Mouse (Mus musculus): Measurements from ENCODE around the gene Hmgb1. TPM values are rescaled to one million over a fixed set of nuclear protein-coding genes. Genes with fewer than 3 reads are reported as not detected.
A peak's percentile ranks its signal among the peaks of the same experiment; 100 is the strongest.

Hmgb1 gene
- total RNA-seq, 2 experiments from 2014 or later = 236 to 264 TPM

DNA sequence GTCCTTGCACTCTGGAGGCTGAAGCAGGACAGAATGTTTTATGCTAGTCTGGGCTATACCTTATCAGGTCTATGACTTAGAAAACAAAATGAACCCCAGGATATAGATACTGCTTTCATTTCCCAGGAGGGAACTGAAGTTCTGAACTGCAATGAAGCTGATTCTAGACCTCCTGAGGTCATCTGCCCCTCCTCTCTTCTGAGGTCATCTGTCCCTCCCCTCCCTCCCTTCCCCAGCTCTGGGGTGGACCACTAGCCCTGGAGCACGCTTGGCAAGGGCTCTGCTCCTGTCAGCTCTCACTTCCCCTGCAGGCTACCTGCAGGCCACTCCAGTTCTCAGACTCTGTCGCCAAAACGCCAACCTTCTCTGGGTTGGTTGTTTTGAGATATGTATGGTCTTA, 84.2 kb downstream of the Hmgb1 start:
- DNase-seq = no peak

- DNase-seq = no peak
Measured at GRCm38 (mm10) chr5:149099009-149099408, 85.3 kb downstream of the Hmgb1 start.

DNA sequence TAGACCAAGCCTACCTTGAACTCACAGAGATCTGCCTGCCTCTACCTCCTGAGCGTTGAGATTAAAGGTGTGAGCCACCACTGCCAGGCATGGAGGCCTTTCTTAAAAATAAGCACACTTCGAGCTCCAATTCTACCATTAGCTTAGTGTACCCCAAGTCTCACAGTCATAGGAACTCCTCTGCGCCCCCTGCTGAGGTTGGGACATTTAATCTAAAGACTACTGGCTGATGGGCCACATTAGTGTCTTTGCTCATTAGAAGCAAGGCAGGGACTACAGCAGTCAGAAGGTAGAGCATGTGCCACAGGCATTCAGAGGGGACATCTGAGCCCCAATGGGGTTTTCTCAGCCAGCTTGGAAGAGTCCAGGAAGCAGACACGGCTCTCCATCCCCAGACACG, 86.4 kb downstream of the Hmgb1 start:
- DNase-seq = no peak

GRCm38 (mm10) chr5:149096284-149096683, 88.0 kb downstream of the Hmgb1 start:
- DNase-seq = no peak

DNA sequence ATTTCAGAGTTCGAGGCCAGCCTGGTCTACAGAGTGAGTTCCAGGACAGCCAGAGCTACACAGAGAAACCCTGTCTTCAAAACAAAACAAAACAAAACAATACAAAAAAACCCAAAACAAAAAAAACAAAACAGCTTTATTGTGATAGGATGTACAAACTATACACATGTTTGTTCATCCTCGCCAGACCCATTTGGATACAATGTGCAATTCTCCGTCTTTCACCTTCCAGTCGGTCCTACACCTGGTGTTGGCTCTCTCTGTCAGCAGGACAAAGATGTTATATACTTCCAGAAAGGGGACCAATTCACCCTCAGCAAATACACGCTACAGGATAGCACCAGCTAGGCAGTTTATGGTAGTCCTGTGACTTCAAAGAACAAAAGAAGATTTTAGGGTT, 91.4 kb downstream of the Hmgb1 start:
- no peak for DNase-seq

DNA sequence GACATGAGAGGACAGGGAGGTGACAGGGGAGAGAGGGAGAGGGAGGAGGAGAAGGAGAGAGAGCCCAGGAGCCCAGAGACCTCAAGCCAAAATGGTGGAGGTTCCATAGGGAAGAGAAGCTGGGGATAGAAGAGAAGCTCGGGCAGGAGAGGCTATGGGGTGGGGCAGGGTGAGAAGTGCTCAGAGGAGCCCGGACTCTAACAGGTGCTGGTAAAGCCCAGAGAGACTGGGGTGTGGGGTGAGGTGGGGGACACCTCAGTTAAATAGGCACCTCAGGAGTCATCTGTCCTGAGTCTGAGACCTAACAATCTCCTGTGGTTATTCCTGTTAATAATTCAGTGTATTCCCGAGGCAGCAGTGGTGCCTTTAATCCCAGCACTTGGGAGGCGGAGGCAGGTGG, 91.8 kb downstream of the Hmgb1 start:
- DNase-seq = no peak

- no peak for DNase-seq
Measured at GRCm38 (mm10) chr5:149091256-149091655, 93.0 kb downstream of the Hmgb1 start.

DNA sequence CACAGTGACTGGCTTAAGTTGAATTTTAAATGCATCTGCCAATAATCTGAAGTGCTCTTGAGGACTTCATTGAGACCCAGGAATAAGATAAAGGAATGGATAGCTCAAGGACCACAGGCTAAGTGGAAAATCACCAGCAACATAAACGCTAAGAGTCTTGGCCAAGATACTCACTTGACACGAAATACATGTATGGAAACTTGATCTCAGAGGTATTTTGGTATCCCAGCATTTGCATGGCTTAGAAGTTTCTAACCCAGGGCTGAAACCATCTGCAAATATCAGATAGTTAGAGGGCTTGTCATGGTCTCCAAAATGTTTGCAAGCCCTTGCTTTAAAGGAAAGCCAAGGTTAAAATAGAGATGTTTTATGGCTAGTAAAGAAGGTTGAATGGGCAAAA, 94.4 kb downstream of the Hmgb1 start:
- no peak for DNase-seq

GRCm38 (mm10) chr5:149089456-149089855, 94.8 kb downstream of the Hmgb1 start:
- DNase-seq = no peak

DNA sequence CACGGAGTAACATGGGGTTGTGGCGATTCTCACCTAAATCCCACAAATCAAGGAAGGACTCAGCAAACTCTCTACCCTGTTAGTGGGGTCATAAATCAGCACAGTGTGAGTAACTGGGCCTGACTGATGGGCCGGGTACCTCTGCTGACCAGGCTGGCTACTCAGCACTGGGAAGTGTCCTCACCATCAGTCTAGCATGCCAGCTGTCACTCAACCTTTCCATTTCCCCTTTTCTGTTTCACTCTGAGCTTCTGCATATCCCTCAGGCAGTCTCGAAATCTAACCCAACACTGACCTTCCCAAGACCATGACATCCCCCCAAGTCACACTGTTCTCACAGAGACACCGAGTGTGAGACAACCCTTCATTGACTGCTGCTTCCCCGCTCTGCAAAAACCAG, 95.4 kb downstream of the Hmgb1 start:
- no peak for DNase-seq

DNA sequence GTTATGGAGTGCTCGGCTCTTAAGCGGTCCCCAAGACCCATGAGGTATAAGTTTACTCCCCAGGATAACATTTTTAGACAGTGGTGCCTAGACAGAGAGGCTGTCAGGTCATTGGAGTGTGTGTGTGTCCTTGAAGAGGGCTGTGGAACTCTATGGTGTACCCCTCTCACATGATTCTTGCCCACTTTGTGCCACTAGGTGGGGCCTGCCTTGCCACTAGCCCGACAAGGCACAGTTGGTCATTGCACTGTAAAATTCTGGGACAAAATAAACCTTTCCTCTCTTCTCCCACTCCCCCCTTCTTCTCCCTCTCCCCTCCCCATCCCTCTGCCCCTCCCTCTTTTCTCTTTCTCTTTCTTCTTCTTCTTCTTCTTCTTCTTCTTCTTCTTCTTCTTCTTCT, 96.1 kb downstream of the Hmgb1 start:
- no peak for DNase-seq

- DNase-seq = no peak
Measured at GRCm38 (mm10) chr5:149086382-149087244, 97.7 kb downstream of the Hmgb1 start.

DNA sequence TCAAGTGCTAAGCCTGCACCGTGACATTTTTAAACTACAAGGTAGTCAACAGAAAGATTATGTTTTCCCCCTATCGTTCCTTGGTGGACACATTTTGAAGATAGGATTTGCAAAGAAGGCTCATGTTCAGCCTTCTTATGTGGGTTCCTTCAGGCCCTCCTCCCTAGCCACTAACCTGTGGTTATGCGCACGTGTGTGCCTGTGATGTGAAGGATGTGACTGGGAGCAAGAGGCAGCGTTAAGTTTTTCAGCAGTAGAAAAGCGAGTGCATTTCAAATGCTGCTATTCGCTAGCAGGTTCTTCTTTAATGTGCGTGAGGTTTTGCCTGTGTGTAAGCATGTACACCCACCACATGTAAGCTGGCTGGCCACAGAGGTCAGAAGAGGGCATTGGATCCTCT, 103.8 kb downstream of the Hmgb1 start:
- DNase-seq = no peak

- no peak for DNase-seq
Measured at GRCm38 (mm10) chr5:149079758-149080150, 104.5 kb downstream of the Hmgb1 start.

DNA sequence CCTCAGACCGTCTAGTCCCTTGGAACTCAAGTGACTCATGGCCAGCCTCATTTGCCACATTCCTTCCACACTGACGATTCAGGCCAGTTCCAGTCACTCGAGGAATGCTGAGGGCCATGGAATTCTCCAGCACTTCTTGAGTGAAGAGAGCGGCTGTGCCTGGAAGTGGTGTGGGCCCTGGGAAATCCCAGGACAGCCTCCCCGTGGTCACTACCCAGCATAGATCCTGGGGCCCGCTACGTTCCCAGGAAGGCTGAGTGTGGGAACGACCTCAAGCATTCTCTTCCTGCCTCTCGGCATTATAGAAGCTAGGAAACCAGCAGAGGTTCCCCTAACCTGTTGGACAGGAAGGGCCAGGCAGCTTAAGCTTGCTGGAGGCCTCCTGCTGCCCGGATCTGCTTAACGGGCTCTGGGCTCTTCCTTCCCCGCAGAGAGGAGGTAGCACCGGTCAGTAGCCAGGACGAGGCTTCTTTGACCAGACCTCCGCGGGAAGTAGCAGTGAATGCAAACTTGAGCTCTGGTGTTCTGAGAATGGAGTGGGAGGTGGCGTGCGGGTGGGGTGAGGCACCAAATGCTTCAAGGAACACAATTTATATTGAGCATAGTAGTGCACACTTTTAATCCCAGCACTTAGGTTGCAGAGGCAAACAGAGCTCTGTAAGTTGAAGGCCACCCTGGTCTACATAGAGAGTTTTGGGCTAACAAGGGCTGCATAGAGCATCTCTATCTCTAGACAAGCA, 105.1 kb downstream of the Hmgb1 start:
- peak; percentile 34 for DNase-seq

GRCm38 (mm10) chr5:149077136-149077535, 107.2 kb downstream of the Hmgb1 start:
- no peak for DNase-seq

GRCm38 (mm10) chr5:149071546-149071945, 112.7 kb downstream of the Hmgb1 start:
- no peak for DNase-seq

DNA sequence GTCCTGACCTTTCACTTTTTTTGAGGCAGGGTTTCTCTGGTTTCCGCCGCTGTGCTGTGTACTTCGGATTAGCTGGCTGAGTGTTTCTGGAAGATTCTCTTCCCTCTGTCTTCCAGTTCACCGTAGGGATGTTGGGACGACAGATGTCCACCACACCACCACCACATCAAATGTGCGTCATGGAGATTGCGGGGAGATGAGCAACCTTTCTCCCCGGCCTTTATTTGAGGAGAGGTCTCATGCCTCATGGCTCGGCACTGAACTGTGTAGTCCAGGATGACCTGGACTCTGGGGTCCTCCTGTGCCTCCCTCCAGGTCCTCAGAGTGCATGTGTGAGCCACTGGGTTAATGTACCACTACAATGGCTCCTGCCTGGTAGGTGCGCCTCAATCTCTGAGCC, 115.5 kb downstream of the Hmgb1 start:
- no peak for DNase-seq

- no peak for DNase-seq
Measured at GRCm38 (mm10) chr5:149068247-149068740, 116.0 kb downstream of the Hmgb1 start.

- DNase-seq = peak; percentile 21
Measured at GRCm38 (mm10) chr5:149067501-149067961, 116.8 kb downstream of the Hmgb1 start.

- peak; percentile 43 for DNase-seq
Measured at GRCm38 (mm10) chr5:149062833-149063232, 121.5 kb downstream of the Hmgb1 start.

DNA sequence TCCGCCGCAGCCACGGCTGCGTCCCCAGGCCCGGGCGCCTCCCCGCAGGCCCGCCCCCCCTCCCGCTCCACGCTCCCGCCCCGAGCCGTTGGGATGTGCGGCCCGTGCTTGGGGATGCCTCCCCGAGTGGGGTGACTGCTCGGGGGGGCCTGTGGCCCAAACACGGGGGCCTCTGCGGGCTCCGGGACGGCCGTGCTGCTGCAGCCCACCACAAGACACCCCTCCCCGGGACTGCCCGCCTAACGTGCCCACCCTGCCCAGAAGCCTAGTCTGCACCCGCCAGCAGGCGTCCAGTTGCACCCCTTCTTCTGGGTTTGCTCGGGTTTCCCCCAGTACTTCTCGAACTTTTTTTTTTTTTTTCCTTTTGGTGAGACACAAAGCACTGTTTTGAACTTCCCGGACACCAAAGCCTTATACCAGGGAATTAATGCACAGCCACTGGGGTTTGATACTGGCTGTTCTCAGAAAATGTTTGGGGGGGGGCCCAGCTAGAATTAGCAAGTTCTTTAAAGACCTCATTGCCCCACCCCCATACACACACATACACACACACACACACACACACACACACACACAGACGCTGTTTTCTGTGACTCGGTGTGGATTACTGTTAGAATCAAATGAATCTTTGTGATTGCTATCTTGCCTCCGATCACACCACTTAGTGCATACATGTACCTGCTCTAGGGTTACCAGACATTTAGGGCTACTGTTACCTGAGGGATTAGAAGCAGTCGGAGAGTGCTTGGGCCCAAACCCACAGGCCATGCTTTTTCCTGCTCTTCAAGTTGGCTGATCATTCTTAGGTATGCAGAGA, 130.7 kb downstream of the Hmgb1 start:
- DNase-seq = peak; percentile 40

Data from heart, postnatal 4 days (tissue).